Mouse (Mus musculus): Measurements from ENCODE around the gene Ephx4. TPM values are rescaled to one million over a fixed set of nuclear protein-coding genes. Genes with fewer than 3 reads are reported as not detected.

Ephx4 gene
- polyA plus RNA-seq, 1 experiment from 2014 or later, result 1.9 TPM

DNA sequence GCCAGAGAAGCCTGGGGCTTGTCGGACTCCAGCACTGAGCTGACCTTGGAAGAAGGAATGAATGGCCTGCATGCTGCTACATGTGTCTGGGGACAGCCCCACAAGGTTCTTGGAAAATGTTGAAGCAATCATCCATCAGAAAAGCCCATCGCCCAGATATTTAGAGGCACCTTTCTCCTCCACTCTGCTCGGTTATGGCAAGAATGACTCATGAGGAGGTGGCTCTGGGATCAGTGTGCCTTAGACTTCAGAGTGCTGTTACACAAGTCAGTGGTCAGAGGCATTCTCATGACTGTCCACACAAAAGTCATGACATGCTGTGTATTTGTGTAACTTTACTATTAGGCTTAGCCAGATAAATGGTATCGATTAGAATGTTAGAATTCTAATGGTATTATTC lies 64.6 kb downstream of the Ephx4 start:
- H3K4me3 ChIP-seq, result no peak overlapping the region
- WGBS, result 80% methylated on average over 4 of the region's 4 CpGs
- H3K36me3 ChIP-seq, result peaks cover 9% of the 10 kb centered on the region; the same call in 1 of the 2 replicates
- H3K27ac ChIP-seq, result no peak overlapping the region
- H3K4me2 ChIP-seq (replicated peaks), result no peak overlapping the region
- no peak for ATAC-seq (ENCODE audit: low FRiP score, low read depth)
- H3K9ac ChIP-seq, result no peak overlapping the region
- no peaks in the 10 kb centered on the region for H3K27me3 ChIP-seq
- H3K9me3 ChIP-seq, result no peaks in the 10 kb centered on the region
- no peaks in the 10 kb centered on the region for H3K4me1 ChIP-seq

DNA sequence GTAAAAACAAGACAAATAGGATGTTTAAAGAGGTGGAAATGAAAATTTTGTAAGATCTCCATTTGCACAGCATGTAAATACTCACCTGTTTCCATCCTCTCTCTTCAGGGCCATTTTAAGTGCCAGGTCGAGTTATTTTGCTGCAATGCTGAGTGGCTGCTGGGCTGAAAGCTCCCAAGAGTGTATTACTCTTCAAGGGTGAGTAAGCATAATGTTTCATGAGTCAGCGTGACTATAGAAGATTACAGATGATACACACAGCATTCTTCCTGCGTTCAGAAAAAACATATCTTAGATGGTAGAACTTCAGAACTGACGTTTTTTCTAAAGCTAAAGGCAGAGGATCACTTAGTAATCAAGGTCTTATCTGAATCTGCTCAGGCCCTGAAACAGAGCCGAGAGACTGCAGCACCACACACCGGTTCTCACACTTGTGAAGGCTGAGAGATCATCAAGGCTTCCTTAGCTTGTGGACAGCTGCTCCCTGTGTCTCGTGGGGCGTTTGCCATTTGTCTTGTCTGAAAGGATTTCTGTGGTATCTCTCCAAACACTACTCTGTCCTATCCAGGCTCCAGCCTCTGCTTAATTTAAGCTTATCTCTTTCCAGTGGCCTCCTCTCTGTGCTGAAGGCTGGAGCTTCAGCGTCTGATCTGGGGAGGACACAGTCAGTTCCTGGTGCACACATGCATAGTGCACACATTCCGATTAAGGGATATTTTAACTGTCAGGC lies 68.2 kb downstream of the Ephx4 start:
- Histone ChIP-seq H3K36me3 (peaks cover 20% of the 10 kb centered on the region), H3K27ac (no peak overlapping the region), H3K9me3 (0 out of 2 replicates have a peak, but pooled peaks cover 4% of the 10 kb centered on the region), H3K4me1 (no peaks in the 10 kb centered on the region), H3K9ac (no peak overlapping the region), H3K27me3 (no peaks in the 10 kb centered on the region), H3K4me2 (replicated peaks) (no peak overlapping the region), H3K4me3 (no peak overlapping the region)
- 81% methylated on average over 10 of the region's 10 CpGs for WGBS
- no peak for ATAC-seq (ENCODE audit: low FRiP score, low read depth)

Other genes with a start within 250 kb of the Ephx4 start
- gene Tgfbr3, start 113.1 kb upstream of the Ephx4 start, polyA plus RNA-seq (2015; fragmentation: Nextera tagmentation; extraction: Ambion mirVana), result 23.1 and 25.4 TPM in 2 replicates
- 4.4 and 4.5 TPM in 2 replicates for gene Brdt, start 71.6 kb upstream of the Ephx4 start, polyA plus RNA-seq (2015; fragmentation: Nextera tagmentation; extraction: Ambion mirVana)
- gene Lpcat2b, start 28.8 kb downstream of the Ephx4 start, polyA plus RNA-seq (2015; fragmentation: Nextera tagmentation; extraction: Ambion mirVana), result not detected in 2 replicates
- 5.7 and 7.0 TPM in 2 replicates for gene Btbd8, start 35.3 kb downstream of the Ephx4 start, polyA plus RNA-seq (2015; fragmentation: Nextera tagmentation; extraction: Ambion mirVana)
- gene Gm42669, start 104.9 kb downstream of the Ephx4 start, polyA plus RNA-seq (2015; fragmentation: Nextera tagmentation; extraction: Ambion mirVana), result 0.51 and 0.64 TPM in 2 replicates
- gene 1700028K03Rik, start 132.0 kb downstream of the Ephx4 start, polyA plus RNA-seq (2015; fragmentation: Nextera tagmentation; extraction: Ambion mirVana), result 0.13 and 0.17 TPM in 2 replicates
- 20.5 and 22.3 TPM in 2 replicates for gene Rpap2, start 194.6 kb downstream of the Ephx4 start, polyA plus RNA-seq (2015; fragmentation: Nextera tagmentation; extraction: Ambion mirVana)
- gene Glmn, start 195.2 kb downstream of the Ephx4 start, polyA plus RNA-seq (2015; fragmentation: Nextera tagmentation; extraction: Ambion mirVana), result 44.1 and 46.4 TPM in 2 replicates

All from limb, embryonic 13.5 days (tissue).